Mouse (Mus musculus): ENCODE data around the gene Xrcc1. TPM values are rescaled to one million over a fixed set of nuclear protein-coding genes. Genes with fewer than 3 reads are reported as not detected.
A peak's percentile ranks its signal among the peaks of the same experiment; 100 is the strongest.
"Not testable (repeated sequence)": the region's sequence is repeated elsewhere in the genome, so short reads cannot be mapped to it uniquely, and the experiment has no call there.

Gene Xrcc1
- total and polyA plus RNA-seq, 3 experiments = 52.7 to 211 (median 85.9) TPM

GRCm38 (mm10) chr7:24610144-24610878 lies 64.2 kb downstream of the Xrcc1 start, which contains the start of gene Phldb3:
Gene Phldb3 (plus strand): TSS chr7:24610763.
- DNase-seq (ENCODE audit: low spot score) = peak; percentile 47
- TF ChIP-seq CTCF (IDR thresholded peaks at IDR 0.05; ENCODE audit: low read depth, low read length) (no peak), GATA2 (IDR thresholded peaks at IDR 0.05; ENCODE audit: borderline replicate concordance, low read depth, low read length) (no peak), POLR2AphosphoS5 (IDR thresholded peaks at IDR 0.05; ENCODE audit: insufficient replicate concordance, low read depth, low read length) (no peak), TAL1 (conservative IDR thresholded peaks at IDR 0.05; ENCODE audit: low read depth, low read length) (no peak), GATA1 (IDR thresholded peaks at IDR 0.05; ENCODE audit: borderline replicate concordance, low read length) (no peak)
- H3K36me3 ChIP-seq (replicated peaks) = peaks cover 27% of the 10 kb centered on the region
- 0 out of 2 replicates have a peak, but pooled peaks have one; percentile 37 for ATAC-seq (ENCODE audit: extremely low read depth, insufficient number of reproducible peaks, low FRiP score, poor library complexity, severe bottlenecking)
- H3K27me3 ChIP-seq (ENCODE audit: insufficient read depth, low read length) = peaks cover 12% of the 10 kb centered on the region; the same call in 1 of the 2 replicates
- H3K9me3 ChIP-seq (replicated peaks) = no peaks in the 10 kb centered on the region
- peak within 1 kb of the TSS; percentile 71 for H3K4me3 ChIP-seq (ENCODE audit: low read depth, low read length)
- peaks cover 11% of the 10 kb centered on the region for H3K4me1 ChIP-seq (ENCODE audit: insufficient read depth, low read depth, low read length)

- Histone ChIP-seq H3K4me1 (ENCODE audit: insufficient read depth, low read depth, low read length) (peaks cover 11% of the 10 kb centered on the region), H3K36me3 (replicated peaks) (peaks cover 27% of the 10 kb centered on the region), H3K4me3 (ENCODE audit: low read depth, low read length) (peak overlapping the region; percentile 71), H3K27me3 (ENCODE audit: insufficient read depth, low read length) (peaks cover 12% of the 10 kb centered on the region; the same call in 1 of the 2 replicates), H3K9me3 (replicated peaks) (no peaks in the 10 kb centered on the region)
- DNase-seq (ENCODE audit: low spot score) = peak; percentile 75
- ATAC-seq (ENCODE audit: extremely low read depth, insufficient number of reproducible peaks, low FRiP score, poor library complexity, severe bottlenecking) = peak; percentile 79
- no peak for TF ChIP-seq CTCF (IDR thresholded peaks at IDR 0.05; ENCODE audit: low read depth, low read length)
- TF ChIP-seq POLR2AphosphoS5 (IDR thresholded peaks at IDR 0.05; ENCODE audit: insufficient replicate concordance, low read depth, low read length) = no peak
- TF ChIP-seq GATA1 (IDR thresholded peaks at IDR 0.05; ENCODE audit: borderline replicate concordance, low read length) = no peak
Measured at GRCm38 (mm10) chr7:24610879-24611494, 64.9 kb downstream of the Xrcc1 start.

GRCm38 (mm10) chr7:24611709-24612108 lies 65.6 kb downstream of the Xrcc1 start:
- no peak for TF ChIP-seq TAL1 (conservative IDR thresholded peaks at IDR 0.05; ENCODE audit: low read depth, low read length)
- no peak for TF ChIP-seq POLR2AphosphoS5 (IDR thresholded peaks at IDR 0.05; ENCODE audit: insufficient replicate concordance, low read depth, low read length)
- no peak for TF ChIP-seq GATA2 (IDR thresholded peaks at IDR 0.05; ENCODE audit: borderline replicate concordance, low read depth, low read length)
- no peak for TF ChIP-seq CTCF (IDR thresholded peaks at IDR 0.05; ENCODE audit: low read depth, low read length)
- no peak for TF ChIP-seq GATA1 (IDR thresholded peaks at IDR 0.05; ENCODE audit: borderline replicate concordance, low read length)
- DNase-seq (ENCODE audit: low spot score) (no peak), ATAC-seq (ENCODE audit: extremely low read depth, insufficient number of reproducible peaks, low FRiP score, poor library complexity, severe bottlenecking) (no peak)
- Histone ChIP-seq H3K4me1 (ENCODE audit: insufficient read depth, low read depth, low read length) (peaks cover 11% of the 10 kb centered on the region), H3K9me3 (replicated peaks) (no peaks in the 10 kb centered on the region), H3K36me3 (replicated peaks) (peaks cover 32% of the 10 kb centered on the region), H3K27me3 (ENCODE audit: insufficient read depth, low read length) (peaks cover 12% of the 10 kb centered on the region; the same call in 1 of the 2 replicates), H3K4me3 (ENCODE audit: low read depth, low read length) (peak overlapping the region; percentile 71; the same call in 1 of the 2 replicates)

- ATAC-seq (ENCODE audit: extremely low read depth, insufficient number of reproducible peaks, low FRiP score, poor library complexity, severe bottlenecking) (no peak), DNase-seq (ENCODE audit: low spot score) (no peak)
- Histone ChIP-seq H3K27me3 (ENCODE audit: insufficient read depth, low read length) (peaks cover 12% of the 10 kb centered on the region; the same call in 1 of the 2 replicates), H3K36me3 (replicated peaks) (peaks cover 33% of the 10 kb centered on the region), H3K9me3 (replicated peaks) (no peaks in the 10 kb centered on the region), H3K4me3 (ENCODE audit: low read depth, low read length) (no peak overlapping the region), H3K4me1 (ENCODE audit: insufficient read depth, low read depth, low read length) (peaks cover 11% of the 10 kb centered on the region)
- TF ChIP-seq CTCF (IDR thresholded peaks at IDR 0.05; ENCODE audit: low read depth, low read length) (no peak), GATA2 (IDR thresholded peaks at IDR 0.05; ENCODE audit: borderline replicate concordance, low read depth, low read length) (no peak), TAL1 (conservative IDR thresholded peaks at IDR 0.05; ENCODE audit: low read depth, low read length) (no peak), POLR2AphosphoS5 (IDR thresholded peaks at IDR 0.05; ENCODE audit: insufficient replicate concordance, low read depth, low read length) (no peak), GATA1 (IDR thresholded peaks at IDR 0.05; ENCODE audit: borderline replicate concordance, low read length) (no peak)
Measured at GRCm38 (mm10) chr7:24612308-24612910, 66.3 kb downstream of the Xrcc1 start.

- H3K4me3 ChIP-seq (ENCODE audit: low read depth, low read length) = no peak overlapping the region
- TF ChIP-seq CTCF (IDR thresholded peaks at IDR 0.05; ENCODE audit: low read depth, low read length) = no peak
- no peak for TF ChIP-seq TAL1 (conservative IDR thresholded peaks at IDR 0.05; ENCODE audit: low read depth, low read length)
- TF ChIP-seq GATA2 (IDR thresholded peaks at IDR 0.05; ENCODE audit: borderline replicate concordance, low read depth, low read length) = no peak
- TF ChIP-seq GATA1 (IDR thresholded peaks at IDR 0.05; ENCODE audit: borderline replicate concordance, low read length) = no peak
- H3K9me3 ChIP-seq (replicated peaks) = no peaks in the 10 kb centered on the region
- ATAC-seq (ENCODE audit: extremely low read depth, insufficient number of reproducible peaks, low FRiP score, poor library complexity, severe bottlenecking) (no peak), DNase-seq (ENCODE audit: low spot score) (no peak)
- peaks cover 12% of the 10 kb centered on the region; the same call in 1 of the 2 replicates for H3K27me3 ChIP-seq (ENCODE audit: insufficient read depth, low read length)
- peaks cover 40% of the 10 kb centered on the region for H3K36me3 ChIP-seq (replicated peaks)
- peaks cover 15% of the 10 kb centered on the region for H3K4me1 ChIP-seq (ENCODE audit: insufficient read depth, low read depth, low read length)
Measured at GRCm38 (mm10) chr7:24614816-24615215, 68.7 kb downstream of the Xrcc1 start.

- ATAC-seq (ENCODE audit: extremely low read depth, insufficient number of reproducible peaks, low FRiP score, poor library complexity, severe bottlenecking) = no peak
Measured at GRCm38 (mm10) chr7:24617763-24618162, 71.7 kb downstream of the Xrcc1 start.

GRCm38 (mm10) chr7:24618374-24618773 lies 72.3 kb downstream of the Xrcc1 start:
- not testable (repeated sequence) for DNase-seq (ENCODE audit: low spot score); ATAC-seq (ENCODE audit: extremely low read depth, insufficient number of reproducible peaks, low FRiP score, poor library complexity, severe bottlenecking); H3K27me3 ChIP-seq (ENCODE audit: insufficient read depth, low read length)

More at GRCm38 (mm10) chr7:24617763-24618162, 71.7 kb downstream of the Xrcc1 start:
- no peak for DNase-seq (ENCODE audit: low spot score)
- Histone ChIP-seq H3K9me3 (replicated peaks) (no peaks in the 10 kb centered on the region; the same call in 1 of the 2 replicates), H3K36me3 (replicated peaks) (peaks cover 49% of the 10 kb centered on the region), H3K4me1 (ENCODE audit: insufficient read depth, low read depth, low read length) (peaks cover 4% of the 10 kb centered on the region; the same call in 1 of the 2 replicates), H3K4me3 (ENCODE audit: low read depth, low read length) (no peak overlapping the region), H3K27me3 (ENCODE audit: insufficient read depth, low read length) (peaks cover 6% of the 10 kb centered on the region; the same call in 1 of the 2 replicates)
- TF ChIP-seq CTCF (IDR thresholded peaks at IDR 0.05; ENCODE audit: low read depth, low read length) (no peak), POLR2AphosphoS5 (IDR thresholded peaks at IDR 0.05; ENCODE audit: insufficient replicate concordance, low read depth, low read length) (no peak), GATA1 (IDR thresholded peaks at IDR 0.05; ENCODE audit: borderline replicate concordance, low read length) (no peak), GATA2 (IDR thresholded peaks at IDR 0.05; ENCODE audit: borderline replicate concordance, low read depth, low read length) (no peak), TAL1 (conservative IDR thresholded peaks at IDR 0.05; ENCODE audit: low read depth, low read length) (no peak)

More at GRCm38 (mm10) chr7:24618374-24618773, 72.3 kb downstream of the Xrcc1 start:
- H3K36me3 ChIP-seq (replicated peaks) = peaks cover 53% of the 10 kb centered on the region
- not testable (repeated sequence) for H3K4me3 ChIP-seq (ENCODE audit: low read depth, low read length); H3K4me1 ChIP-seq (ENCODE audit: insufficient read depth, low read depth, low read length); H3K9me3 ChIP-seq (replicated peaks)

Measured in G1E (cell line).